Mouse (Mus musculus) left cerebral cortex, postnatal 10 days (tissue): ENCODE measurements at regions not wholly inside any gene's neighbourhood (a gene's known extent, or its start where the extent isn't known, plus 50 kb on each side); places are given as distances from the start of the nearest gene placed in this dataset.

ENCODE experiments used
- DNase-seq, 2 experiments: peaks; one replicate each; pipeline ENCODE4 v3.0.0; 2021 to 2022; ENCODE audit warnings: low spot score in 2 of 2, mixed read lengths in 1 of 2; ENCODE audit errors: extremely low spot score in 1 of 2
- intact Hi-C: fragments of 180-260 bp; cut with DNase I; formaldehyde crosslinking; loops from one replicate; pipeline ENCODE4 v1.15.1; 2025

DNA sequence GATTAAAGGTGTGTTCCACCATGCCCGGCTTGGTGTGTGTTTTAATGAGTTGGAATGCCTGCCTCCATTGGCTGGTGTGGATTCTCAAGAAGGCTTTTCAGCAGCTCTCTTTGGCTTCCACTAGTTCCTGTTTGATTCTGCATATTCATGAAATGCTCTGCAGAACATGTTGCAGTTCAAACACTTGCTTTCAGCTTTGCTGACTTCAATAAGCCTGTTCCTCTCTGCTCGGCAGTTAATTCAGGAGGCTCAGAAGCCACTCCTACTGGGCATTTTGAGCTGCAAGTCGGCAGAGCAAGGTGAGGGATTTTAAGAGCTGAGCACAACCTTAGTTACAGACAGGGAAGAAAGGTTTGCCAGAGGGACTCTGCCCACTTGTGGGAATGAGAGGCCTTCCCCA is 153.1 kb upstream of the Ercc4 start:
- DNase-seq = peak in 1 of 2 experiments; percentile 27
- intact Hi-C loops = no loop called here

DNA sequence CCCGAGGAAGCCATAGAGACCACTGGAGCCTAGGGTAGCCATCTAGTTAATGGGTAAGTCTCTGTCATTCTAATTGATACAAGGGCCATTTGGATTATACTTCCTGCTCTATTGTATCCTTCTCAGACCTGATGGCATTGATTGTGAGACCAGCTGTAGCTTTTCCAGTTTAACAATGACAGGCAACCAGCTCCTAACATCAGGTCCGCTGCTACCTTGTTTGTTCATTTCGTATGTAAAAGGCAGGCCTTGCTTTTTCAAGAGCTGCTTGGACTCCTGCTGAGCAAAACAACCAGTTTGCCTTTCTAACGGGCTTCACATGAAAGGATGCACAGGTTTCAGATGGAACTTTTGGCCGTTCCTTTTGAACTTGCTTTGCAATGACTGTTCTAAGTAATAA is 148.6 kb upstream of the Ercc4 start:
- intact Hi-C loops = no loop called here
- no peak for DNase-seq

DNA sequence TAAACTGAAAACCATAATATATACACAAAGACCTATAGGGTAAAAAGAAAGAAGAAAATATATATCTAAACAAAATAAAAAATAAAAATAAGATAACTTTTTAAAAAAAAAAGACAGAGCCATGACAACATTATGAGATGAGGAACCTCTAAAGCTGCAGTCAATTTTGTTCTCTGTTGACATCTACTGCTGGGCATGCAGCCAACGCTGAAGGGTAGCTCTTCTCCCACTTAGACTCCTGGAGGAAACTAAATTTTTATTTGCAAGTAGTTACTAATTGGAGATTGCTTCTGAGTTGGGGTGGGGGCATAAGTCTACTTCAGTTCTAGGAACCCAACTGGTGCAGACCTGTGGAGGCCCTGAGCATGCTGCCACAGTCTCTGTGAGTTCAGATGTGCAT is 126.8 kb upstream of the Ercc4 start:
- intact Hi-C loops = no loop called here
- peak in 1 of 2 experiments; percentile 33 for DNase-seq

DNA sequence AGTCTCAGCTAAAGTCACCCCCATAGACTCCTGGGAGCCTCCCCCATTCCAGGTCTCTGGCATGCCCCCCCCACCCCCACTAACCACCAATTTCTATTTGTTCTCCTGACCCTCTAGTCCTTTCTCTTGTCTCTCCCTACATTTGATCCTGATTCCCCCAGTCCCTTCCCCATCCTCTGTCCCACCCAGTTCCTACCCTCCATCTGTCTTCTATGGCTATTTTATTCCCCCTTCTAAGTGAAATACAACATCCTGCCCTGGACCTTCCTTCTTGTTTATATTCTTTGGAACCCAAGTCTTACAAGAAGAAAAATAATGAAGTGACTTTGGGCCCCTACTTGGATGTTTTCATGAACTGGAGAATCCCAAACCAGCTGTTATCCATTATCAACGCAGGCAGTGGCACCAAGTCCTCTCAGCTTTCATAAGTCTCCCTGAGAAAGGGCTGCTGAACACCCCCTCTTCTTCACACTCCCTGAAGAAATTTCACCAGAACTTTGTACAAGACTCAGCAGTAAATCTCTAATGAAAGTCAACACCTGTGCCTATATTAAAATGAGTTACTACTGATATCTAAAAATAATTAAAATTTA is 108.1 kb upstream of the Ercc4 start:
- DNase-seq = no peak
- intact Hi-C loops = no loop called here

DNA sequence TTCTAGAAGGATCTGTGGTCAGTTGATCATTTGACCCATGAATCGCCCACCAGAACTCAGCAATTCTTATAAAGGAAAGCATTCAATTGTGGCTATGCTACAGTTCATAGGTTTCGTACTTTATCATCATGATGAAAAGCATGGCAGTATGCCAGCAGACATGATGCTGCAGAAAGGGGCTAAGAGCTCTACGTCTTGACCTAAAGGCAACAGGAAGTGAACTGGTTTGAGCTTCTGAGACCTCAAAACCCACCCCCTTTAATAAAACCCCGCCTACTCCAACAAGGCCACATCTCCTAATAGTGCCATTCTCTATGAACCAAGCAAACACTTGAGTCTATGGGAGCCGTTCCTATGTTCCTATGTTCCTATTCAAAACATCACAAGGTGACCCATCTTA is 96.6 kb upstream of the Ercc4 start:
- DNase-seq = no peak

DNA sequence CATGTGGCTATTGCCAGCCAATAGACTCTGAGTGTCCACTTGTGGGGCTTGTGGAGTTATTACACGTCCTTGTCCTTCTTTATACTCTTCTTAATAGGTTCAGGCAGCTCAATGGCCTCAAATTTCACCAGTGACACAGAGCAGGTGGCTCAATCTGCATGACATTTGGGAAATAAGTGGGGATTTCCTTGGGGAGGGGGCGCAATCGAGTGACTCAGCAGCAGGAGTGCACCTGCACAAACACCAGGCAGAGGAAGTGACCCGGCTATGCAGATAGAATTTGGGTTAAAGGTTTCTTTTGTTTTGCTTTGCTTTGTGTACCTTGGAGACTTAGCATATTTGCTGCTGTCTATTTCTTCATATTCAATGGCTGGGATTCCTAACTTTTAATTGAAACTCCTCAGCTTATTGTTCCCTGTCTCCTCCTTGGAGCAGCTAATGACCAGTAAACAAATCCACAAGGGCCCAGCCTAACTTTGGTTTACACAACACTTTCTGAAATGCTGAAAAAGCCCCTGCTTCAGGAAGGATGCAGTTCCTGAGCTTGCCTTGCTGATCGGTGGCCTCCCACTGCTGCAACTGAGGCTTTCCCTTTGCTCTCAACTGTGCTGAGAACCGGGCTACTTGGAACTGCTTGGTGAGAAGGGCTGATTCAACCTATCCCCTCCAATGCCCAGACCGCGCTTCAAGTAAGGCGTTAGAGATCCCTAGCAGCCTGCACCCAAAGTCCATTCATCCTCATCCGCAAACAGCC is 95.4 kb upstream of the Ercc4 start:
- intact Hi-C loops = no loop called here

More for the DNA sequence above, 96.6 kb upstream of the Ercc4 start:
- intact Hi-C loops = no loop called here

DNA sequence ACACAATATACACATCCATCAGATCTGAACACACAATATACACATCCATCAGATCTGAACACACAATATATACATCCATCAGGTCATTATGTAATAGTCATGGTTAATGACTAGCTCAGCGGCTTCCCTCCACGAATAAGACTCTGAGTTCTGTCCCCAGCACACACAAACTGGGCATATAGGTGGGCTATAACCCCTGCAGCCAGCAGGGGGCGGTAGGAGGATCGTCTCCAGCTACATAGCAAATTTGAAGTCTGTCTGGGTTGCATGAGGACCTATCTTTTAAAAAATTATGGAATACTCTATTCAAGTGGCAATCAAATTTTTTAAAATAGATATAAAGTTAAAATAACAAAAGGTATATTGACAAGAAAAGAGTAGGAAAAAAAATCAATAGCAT is 86.6 kb upstream of the Ercc4 start:
- intact Hi-C loops = loop anchor here (10.0 kb wide), 1 partner anchor 1038 kb away; the partner anchor contains the start of gene Shisa9
- DNase-seq = peak in 1 of 2 experiments; percentile 29

More for the DNA sequence above, 95.4 kb upstream of the Ercc4 start:
- peak in 1 of 2 experiments; percentile 30 for DNase-seq

DNA sequence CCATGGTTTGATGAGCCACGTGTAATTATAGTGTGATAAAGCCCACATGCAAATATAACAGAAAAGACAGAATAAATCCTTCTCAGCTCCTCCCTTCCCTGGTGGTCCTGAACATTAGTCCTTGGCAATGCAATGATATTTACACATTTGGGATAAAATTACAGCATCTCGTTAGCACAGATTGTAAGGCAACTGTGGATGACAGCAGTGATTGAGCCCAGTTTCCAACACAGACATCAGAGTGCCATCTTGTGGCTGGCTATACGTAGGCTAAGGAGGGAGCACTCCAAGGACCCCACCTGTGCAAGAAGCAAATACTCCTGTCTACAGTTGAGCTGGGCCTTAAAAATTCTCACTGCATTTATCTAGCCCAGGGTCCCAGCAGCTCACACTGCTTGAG is 84.1 kb upstream of the Ercc4 start:
- DNase-seq = peak; percentile 39 to 75
- intact Hi-C loops = loop anchor here (10.0 kb wide), 1 partner anchor 1041 kb away; the partner anchor contains the start of gene Shisa9

DNA sequence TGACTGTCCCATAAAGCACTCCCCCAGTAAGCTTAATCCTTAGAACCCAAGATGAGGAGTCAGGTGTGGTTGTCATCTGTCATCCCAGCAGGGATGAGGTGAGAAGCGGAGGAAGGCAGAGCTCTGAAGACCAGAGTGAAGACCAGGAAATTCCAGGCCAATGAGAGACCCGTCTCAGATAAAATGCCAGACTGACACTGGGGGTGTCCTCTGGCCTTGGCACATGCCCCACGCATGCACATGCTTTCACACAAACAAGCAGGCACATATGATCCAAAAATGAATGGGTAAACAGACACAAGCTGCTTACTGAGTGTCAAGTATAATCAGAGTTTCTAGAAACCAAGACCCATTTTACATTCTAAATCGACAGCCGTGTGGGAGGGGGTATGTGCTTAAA is 75.3 kb upstream of the Ercc4 start:
- DNase-seq = no peak
- intact Hi-C loops = no loop called here

DNA sequence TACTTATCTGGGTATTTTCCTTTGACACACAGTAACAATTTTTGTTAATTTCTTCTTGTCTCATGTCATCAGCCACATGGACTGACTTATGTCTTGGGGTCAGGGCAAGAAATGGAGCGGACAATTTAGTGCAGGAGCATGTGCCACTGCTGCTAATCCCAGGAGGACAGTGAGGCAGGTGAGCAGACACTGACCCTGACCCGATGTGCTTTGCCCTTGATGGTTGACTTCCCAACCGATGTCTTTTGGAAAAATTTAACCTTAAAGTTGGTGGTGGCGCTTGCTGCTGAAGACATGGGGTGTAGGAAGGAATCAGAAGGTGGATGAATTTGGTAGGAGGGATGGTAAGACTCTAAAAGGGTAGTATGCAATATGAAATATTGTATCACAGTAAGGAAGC is 72.9 kb upstream of the Ercc4 start:
- intact Hi-C loops = no loop called here
- DNase-seq = no peak

DNA sequence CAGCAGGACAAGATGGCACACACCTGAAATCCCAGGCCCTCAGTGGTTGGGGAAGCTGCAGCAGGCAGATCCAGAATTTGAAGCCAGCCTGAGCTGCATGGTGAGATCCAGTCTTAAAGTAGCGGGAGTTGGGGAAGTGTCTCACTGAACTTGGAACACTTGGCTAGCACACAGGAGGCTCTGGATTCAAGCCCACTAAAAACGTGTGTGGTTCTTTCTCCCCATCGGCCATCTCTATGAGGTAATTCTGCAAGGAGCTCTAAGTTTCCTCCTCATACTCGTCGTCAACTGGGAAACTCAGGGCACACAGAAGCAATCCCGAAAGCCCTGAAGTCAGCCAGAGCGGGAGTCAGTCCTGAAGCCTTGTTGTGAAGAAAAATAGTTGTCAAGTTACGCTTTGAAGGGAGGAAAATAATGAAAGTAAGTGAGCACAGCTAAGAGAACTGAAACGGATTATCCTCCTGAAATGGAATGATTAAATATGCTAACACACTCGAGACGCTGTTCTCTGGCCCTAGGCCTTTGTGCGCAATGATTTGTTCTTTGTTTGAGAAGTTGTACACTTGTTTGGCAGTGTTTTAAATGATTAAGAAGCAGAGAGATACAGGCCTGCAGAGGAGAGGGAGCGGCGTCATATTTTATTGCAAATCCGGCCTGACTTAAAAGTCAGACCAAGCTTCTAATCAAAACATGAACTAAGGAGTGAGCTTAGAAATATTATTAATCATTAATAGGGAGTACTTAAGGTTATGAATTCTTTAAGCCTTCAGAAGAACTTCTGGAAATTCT is 69.0 kb upstream of the Ercc4 start:
- DNase-seq = no peak
- intact Hi-C loops = no loop called here

DNA sequence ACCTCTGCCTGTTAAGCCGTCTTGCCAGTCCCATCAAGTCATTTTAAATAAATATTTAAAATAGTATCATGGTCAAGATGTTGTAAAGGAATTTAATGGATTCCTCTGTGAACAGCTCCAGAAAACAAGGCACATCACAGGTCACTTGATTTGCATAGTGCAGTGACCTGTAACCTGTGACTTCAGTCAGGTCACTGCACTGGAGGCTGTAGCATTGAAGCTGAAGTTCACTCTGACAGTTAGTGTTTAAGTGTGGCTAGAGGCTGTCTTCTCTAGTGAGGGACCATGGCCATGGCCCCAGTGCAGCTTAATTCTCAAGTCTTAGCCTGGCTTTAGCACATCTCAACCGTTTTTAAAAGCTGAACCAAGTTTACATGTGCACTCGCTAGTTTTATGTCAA is 68.1 kb upstream of the Ercc4 start:
- no peak for DNase-seq
- intact Hi-C loops = no loop called here

DNA sequence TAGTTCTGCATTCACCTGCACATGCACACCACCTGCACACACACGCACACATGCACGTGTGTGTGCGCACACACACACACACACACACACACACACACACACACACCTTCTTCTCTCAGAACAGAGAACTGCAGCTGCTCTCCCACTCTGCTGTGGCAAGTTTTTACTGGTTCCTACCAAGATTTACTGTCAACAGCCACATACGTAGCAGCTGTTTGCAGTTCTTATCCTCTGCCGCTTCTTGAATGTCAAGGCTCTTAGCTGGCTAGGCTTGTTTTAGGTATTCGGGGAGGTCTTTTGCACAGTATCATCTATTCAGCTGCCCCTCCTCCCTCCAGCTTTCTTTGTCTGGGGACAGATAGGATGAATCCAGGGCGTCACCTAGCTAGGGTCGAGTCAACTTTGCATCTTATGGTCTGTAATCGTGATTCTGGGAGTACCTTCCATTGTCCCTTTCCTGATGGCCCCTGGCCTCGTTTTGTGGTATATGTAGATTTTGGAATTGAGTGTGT is 64.3 kb upstream of the Ercc4 start:
- DNase-seq = no peak
- intact Hi-C loops = no loop called here

DNA sequence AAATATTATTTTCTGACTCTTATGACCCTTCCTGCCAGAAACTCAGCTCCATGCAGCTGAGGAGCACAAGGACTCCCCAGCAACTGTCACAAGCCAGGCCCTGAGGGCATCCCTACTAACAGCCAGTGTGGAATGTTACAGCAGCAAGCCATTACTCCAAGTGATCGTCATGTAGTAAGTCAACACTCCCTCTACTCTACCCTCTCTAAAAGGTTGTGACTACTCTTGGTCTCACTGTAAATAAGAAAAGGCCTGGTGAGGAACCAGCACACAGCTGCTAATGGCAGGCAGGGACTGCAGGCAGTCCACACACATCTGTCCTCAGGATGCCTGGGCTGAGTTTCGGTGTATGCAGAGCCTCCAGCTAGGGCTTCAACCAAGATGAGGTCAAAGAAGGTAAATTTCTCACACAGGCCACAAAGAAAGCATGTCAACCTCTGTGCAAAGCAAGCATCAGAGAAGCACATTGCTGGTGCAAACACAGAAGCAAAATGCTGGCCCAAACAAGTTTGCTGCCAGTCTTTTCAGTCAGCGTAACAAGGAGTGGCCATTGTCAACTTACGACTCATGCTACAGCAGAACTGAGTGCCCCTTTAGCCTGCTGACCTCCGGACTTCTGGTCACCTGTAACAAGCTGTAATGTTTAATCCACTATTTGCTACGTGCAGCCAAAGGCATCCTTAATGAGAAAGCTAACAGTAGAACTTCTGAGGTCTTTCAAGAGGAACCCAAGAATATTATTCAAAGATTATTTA is 62.9 kb upstream of the Ercc4 start:
- intact Hi-C loops = no loop called here

DNA sequence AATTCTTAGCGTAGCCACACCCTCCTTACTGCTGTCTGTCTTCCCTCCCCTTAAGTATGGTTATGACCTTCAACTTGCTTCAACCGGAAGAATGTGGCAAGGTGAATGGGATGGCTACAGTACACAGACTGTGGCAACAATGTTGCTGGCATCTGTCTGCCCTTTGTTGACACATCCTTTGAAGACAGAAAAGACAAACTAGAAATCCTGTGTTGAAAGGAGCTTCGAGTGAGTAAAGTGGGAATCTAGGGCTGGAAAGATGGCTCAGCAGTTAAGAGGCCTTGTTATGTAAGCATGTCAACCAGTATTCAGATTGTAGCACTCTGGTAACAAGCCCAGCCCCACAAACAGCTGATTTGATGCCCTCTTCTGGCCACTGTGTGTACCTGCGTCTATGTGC is 60.2 kb upstream of the Ercc4 start:
- no peak for DNase-seq
- intact Hi-C loops = no loop called here

More for the DNA sequence above, 62.9 kb upstream of the Ercc4 start:
- DNase-seq = no peak

DNA sequence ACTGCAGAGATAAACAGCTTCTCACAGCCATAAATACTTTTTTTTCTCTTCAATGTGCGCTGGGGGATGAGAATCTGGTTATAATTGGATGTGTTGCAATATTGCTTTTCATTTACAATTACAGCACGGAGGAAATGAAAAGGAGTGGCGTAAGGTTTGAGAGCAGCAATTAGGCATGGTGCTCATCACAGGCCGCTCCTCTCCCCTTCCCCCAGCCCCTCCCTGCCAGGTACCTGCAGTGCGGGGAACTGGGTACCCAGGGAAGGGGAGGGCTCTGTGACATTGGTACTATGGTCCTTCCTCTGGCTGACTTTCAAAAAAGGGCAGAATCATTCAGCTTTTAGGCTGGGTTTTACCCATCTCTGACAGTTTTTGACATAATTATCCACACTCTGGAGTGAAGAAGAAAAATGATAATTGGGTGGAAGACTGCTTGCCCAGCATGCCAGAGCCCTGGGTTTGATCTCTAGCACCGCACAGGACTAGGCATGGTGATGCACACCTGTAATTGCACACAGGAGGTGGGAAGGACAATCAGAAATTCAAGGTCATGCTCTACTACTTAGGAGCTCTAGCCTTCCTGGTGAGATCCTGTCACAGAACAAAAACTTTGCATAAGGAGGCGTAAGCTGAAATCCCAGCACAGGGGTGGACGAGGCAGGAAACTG is 59.1 kb upstream of the Ercc4 start:
- intact Hi-C loops = no loop called here
- DNase-seq = no peak

DNA sequence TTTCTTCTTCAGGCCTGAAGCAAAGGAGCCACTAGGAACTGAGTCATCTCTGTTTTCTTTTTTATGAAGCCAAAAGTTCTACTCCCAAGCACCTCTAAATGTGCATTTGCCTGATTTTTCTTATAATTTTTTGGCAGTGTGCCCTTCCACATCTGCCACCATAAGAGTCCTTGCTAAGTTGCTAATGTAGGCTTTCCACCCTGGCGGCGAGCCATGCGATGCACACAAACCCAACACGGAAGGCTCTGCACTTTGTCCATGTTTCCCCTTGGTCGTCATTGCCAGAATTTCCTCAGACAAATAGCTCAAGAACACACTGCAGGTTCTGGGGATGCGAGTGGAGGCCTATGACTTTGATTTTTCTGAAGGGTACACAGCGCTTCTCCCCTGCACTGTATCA is 54.5 kb upstream of the Ercc4 start:
- intact Hi-C loops = no loop called here
- DNase-seq = peak in 1 of 2 experiments; percentile 27
